Mouse (Mus musculus) kidney, adult 18-20 months (tissue): Measurements from ENCODE around the gene Olfr1314.

Source experiments
- DNase-seq: peaks from one replicate; pipeline ENCODE4 v3.0.0; 2021

Olfr1314 gene

GRCm38 (mm10) chr2:112096681-112097080 is at the start of gene Olfr1314:
Gene Olfr1314 (minus strand): TSS chr2:112096781.
- no peak for DNase-seq

GRCm38 (mm10) chr2:112140029-112140428 is 43.4 kb upstream of the Olfr1314 start, which contains the start of gene Olfr1317:
Gene Olfr1317 (plus strand): TSS chr2:112140329.
- no peak for DNase-seq

GRCm38 (mm10) chr2:112134877-112135276 is 38.3 kb upstream of the Olfr1314 start, which contains the start of gene Olfr1316:
Gene Olfr1316 (minus strand): TSS chr2:112134977.
- no peak for DNase-seq

- DNase-seq = no peak
These were observed 18.8 kb upstream of the Olfr1314 start, which contains the start of gene Olfr1315-ps1 for GRCm38 (mm10) chr2:112115340-112115739. Gene Olfr1315-ps1 (minus strand): TSS chr2:112115440.

DNA sequence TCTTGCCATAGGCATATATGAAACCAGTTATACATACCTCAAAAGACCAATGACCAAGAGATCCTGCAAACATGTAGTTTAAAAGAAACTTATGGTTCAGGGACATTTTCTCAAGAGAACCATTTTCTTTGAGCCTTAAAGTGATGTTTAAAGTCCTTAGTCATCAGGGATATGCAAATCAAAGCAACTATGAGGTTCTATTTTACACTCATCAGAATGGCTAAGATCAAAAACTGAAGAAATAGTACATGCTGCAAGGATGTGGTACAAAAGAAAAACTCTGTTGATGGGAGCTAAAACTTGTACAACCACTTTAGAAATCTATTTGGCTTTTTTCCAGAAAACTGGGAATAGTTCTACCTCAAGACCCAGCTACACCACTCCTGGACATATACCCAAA is 18.8 kb downstream of the Olfr1314 start, which contains the start of gene Olfr1313:
TSS of gene Olfr1313 (minus strand) at position 101 of the 400 bp plus-strand sequence.
- no peak for DNase-seq

GRCm38 (mm10) chr2:112050138-112050537 is 46.4 kb downstream of the Olfr1314 start, which contains the start of gene Olfr1312:
Gene Olfr1312 (minus strand): TSS chr2:112050238.
- DNase-seq = no peak
